Mouse (Mus musculus): ENCODE data around the gene Fbln5. TPM values are rescaled to one million over a fixed set of nuclear protein-coding genes. Genes with fewer than 3 reads are reported as not detected.

The Fbln5 gene
- total and polyA plus RNA-seq, 3 experiments, result 0.22 TPM; not detected in 2

- peaks cover 17% of the 10 kb centered on the region for H3K27me3 ChIP-seq (ENCODE audit: insufficient read depth, low read length)
- no peaks in the 10 kb centered on the region for H3K9me3 ChIP-seq (replicated peaks)
- DNase-seq (ENCODE audit: low spot score), result no peak
- peaks cover 29% of the 10 kb centered on the region for H3K36me3 ChIP-seq (replicated peaks)
- no peak for ATAC-seq (ENCODE audit: extremely low read depth, insufficient number of reproducible peaks, low FRiP score, poor library complexity, severe bottlenecking)
- TF ChIP-seq CTCF (IDR thresholded peaks at IDR 0.05; ENCODE audit: low read depth, low read length) (no peak), TAL1 (conservative IDR thresholded peaks at IDR 0.05; ENCODE audit: low read depth, low read length) (no peak), GATA1 (IDR thresholded peaks at IDR 0.05; ENCODE audit: borderline replicate concordance, low read length) (no peak), GATA2 (IDR thresholded peaks at IDR 0.05; ENCODE audit: borderline replicate concordance, low read depth, low read length) (no peak), POLR2AphosphoS5 (IDR thresholded peaks at IDR 0.05; ENCODE audit: insufficient replicate concordance, low read depth, low read length) (no peak; the same call in 1 of the 2 replicates)
- no peaks in the 10 kb centered on the region for H3K4me1 ChIP-seq (ENCODE audit: insufficient read depth, low read depth, low read length)
- H3K4me3 ChIP-seq (ENCODE audit: low read depth, low read length), result no peak overlapping the region
Measured at GRCm38 (mm10) chr12:101831221-101831620, 12.4 kb upstream of the Fbln5 start.

GRCm38 (mm10) chr12:101823161-101823560 is 4.3 kb upstream of the Fbln5 start:
- Histone ChIP-seq H3K27me3 (ENCODE audit: insufficient read depth, low read length) (peaks cover 33% of the 10 kb centered on the region), H3K4me3 (ENCODE audit: low read depth, low read length) (no peak overlapping the region), H3K36me3 (replicated peaks) (no peaks in the 10 kb centered on the region), H3K4me1 (ENCODE audit: insufficient read depth, low read depth, low read length) (peaks cover 13% of the 10 kb centered on the region), H3K9me3 (replicated peaks) (no peaks in the 10 kb centered on the region)
- DNase-seq (ENCODE audit: low spot score) (no peak), ATAC-seq (ENCODE audit: extremely low read depth, insufficient number of reproducible peaks, low FRiP score, poor library complexity, severe bottlenecking) (no peak)
- TF ChIP-seq GATA1 (IDR thresholded peaks at IDR 0.05; ENCODE audit: borderline replicate concordance, low read length), result no peak

GRCm38 (mm10) chr12:101821596-101821995 is 2.7 kb upstream of the Fbln5 start:
- Histone ChIP-seq H3K9me3 (replicated peaks) (no peaks in the 10 kb centered on the region), H3K27me3 (ENCODE audit: insufficient read depth, low read length) (peaks cover 30% of the 10 kb centered on the region), H3K36me3 (replicated peaks) (no peaks in the 10 kb centered on the region), H3K4me3 (ENCODE audit: low read depth, low read length) (no peak overlapping the region), H3K4me1 (ENCODE audit: insufficient read depth, low read depth, low read length) (peaks cover 15% of the 10 kb centered on the region)
- DNase-seq (ENCODE audit: low spot score) (no peak), ATAC-seq (ENCODE audit: extremely low read depth, insufficient number of reproducible peaks, low FRiP score, poor library complexity, severe bottlenecking) (peak; percentile 55)
- TF ChIP-seq TAL1 (conservative IDR thresholded peaks at IDR 0.05; ENCODE audit: low read depth, low read length) (no peak), GATA2 (IDR thresholded peaks at IDR 0.05; ENCODE audit: borderline replicate concordance, low read depth, low read length) (no peak), POLR2AphosphoS5 (IDR thresholded peaks at IDR 0.05; ENCODE audit: insufficient replicate concordance, low read depth, low read length) (no peak), GATA1 (IDR thresholded peaks at IDR 0.05; ENCODE audit: borderline replicate concordance, low read length) (no peak), CTCF (IDR thresholded peaks at IDR 0.05; ENCODE audit: low read depth, low read length) (no peak)

GRCm38 (mm10) chr12:101819570-101819969 is 715 bp upstream of the Fbln5 start:
- DNase-seq (ENCODE audit: low spot score), result no peak
- peaks cover 15% of the 10 kb centered on the region for H3K4me1 ChIP-seq (ENCODE audit: insufficient read depth, low read depth, low read length)
- H3K27me3 ChIP-seq (ENCODE audit: insufficient read depth, low read length), result peaks cover 35% of the 10 kb centered on the region
- TF ChIP-seq GATA1 (IDR thresholded peaks at IDR 0.05; ENCODE audit: borderline replicate concordance, low read length) (no peak), TAL1 (conservative IDR thresholded peaks at IDR 0.05; ENCODE audit: low read depth, low read length) (no peak), CTCF (IDR thresholded peaks at IDR 0.05; ENCODE audit: low read depth, low read length) (no peak), GATA2 (IDR thresholded peaks at IDR 0.05; ENCODE audit: borderline replicate concordance, low read depth, low read length) (no peak)
- no peak for ATAC-seq (ENCODE audit: extremely low read depth, insufficient number of reproducible peaks, low FRiP score, poor library complexity, severe bottlenecking)
- no peaks in the 10 kb centered on the region for H3K9me3 ChIP-seq (replicated peaks)
- no peak overlapping the region for H3K4me3 ChIP-seq (ENCODE audit: low read depth, low read length)
- no peaks in the 10 kb centered on the region for H3K36me3 ChIP-seq (replicated peaks)

GRCm38 (mm10) chr12:101818246-101818607 is 628 bp downstream of the Fbln5 start:
- H3K36me3 ChIP-seq (replicated peaks), result no peaks in the 10 kb centered on the region
- H3K4me1 ChIP-seq (ENCODE audit: insufficient read depth, low read depth, low read length), result peaks cover 15% of the 10 kb centered on the region
- DNase-seq (ENCODE audit: low spot score) (no peak), ATAC-seq (ENCODE audit: extremely low read depth, insufficient number of reproducible peaks, low FRiP score, poor library complexity, severe bottlenecking) (no peak)
- H3K9me3 ChIP-seq (replicated peaks), result no peaks in the 10 kb centered on the region
- H3K4me3 ChIP-seq (ENCODE audit: low read depth, low read length), result no peak overlapping the region
- TF ChIP-seq POLR2AphosphoS5 (IDR thresholded peaks at IDR 0.05; ENCODE audit: insufficient replicate concordance, low read depth, low read length) (no peak), GATA1 (IDR thresholded peaks at IDR 0.05; ENCODE audit: borderline replicate concordance, low read length) (no peak), TAL1 (conservative IDR thresholded peaks at IDR 0.05; ENCODE audit: low read depth, low read length) (no peak), CTCF (IDR thresholded peaks at IDR 0.05; ENCODE audit: low read depth, low read length) (no peak)
- H3K27me3 ChIP-seq (ENCODE audit: insufficient read depth, low read length), result peaks cover 32% of the 10 kb centered on the region

GRCm38 (mm10) chr12:101816810-101817209 is 2.0 kb downstream of the Fbln5 start:
- DNase-seq (ENCODE audit: low spot score) (peak; percentile 22), ATAC-seq (ENCODE audit: extremely low read depth, insufficient number of reproducible peaks, low FRiP score, poor library complexity, severe bottlenecking) (no peak)
- Histone ChIP-seq H3K36me3 (replicated peaks) (no peaks in the 10 kb centered on the region), H3K27me3 (ENCODE audit: insufficient read depth, low read length) (peaks cover 34% of the 10 kb centered on the region), H3K4me3 (ENCODE audit: low read depth, low read length) (no peak overlapping the region), H3K9me3 (replicated peaks) (no peaks in the 10 kb centered on the region), H3K4me1 (ENCODE audit: insufficient read depth, low read depth, low read length) (peaks cover 11% of the 10 kb centered on the region)
- TF ChIP-seq GATA1 (IDR thresholded peaks at IDR 0.05; ENCODE audit: borderline replicate concordance, low read length) (no peak), TAL1 (conservative IDR thresholded peaks at IDR 0.05; ENCODE audit: low read depth, low read length) (no peak), POLR2AphosphoS5 (IDR thresholded peaks at IDR 0.05; ENCODE audit: insufficient replicate concordance, low read depth, low read length) (no peak), CTCF (IDR thresholded peaks at IDR 0.05; ENCODE audit: low read depth, low read length) (no peak), GATA2 (IDR thresholded peaks at IDR 0.05; ENCODE audit: borderline replicate concordance, low read depth, low read length) (no peak)

GRCm38 (mm10) chr12:101815796-101816195 is 3.1 kb downstream of the Fbln5 start:
- Histone ChIP-seq H3K4me1 (ENCODE audit: insufficient read depth, low read depth, low read length) (peaks cover 3% of the 10 kb centered on the region), H3K27me3 (ENCODE audit: insufficient read depth, low read length) (peaks cover 33% of the 10 kb centered on the region), H3K36me3 (replicated peaks) (no peaks in the 10 kb centered on the region), H3K9me3 (replicated peaks) (no peaks in the 10 kb centered on the region), H3K4me3 (ENCODE audit: low read depth, low read length) (no peak overlapping the region)
- DNase-seq (ENCODE audit: low spot score) (no peak), ATAC-seq (ENCODE audit: extremely low read depth, insufficient number of reproducible peaks, low FRiP score, poor library complexity, severe bottlenecking) (no peak)
- TF ChIP-seq TAL1 (conservative IDR thresholded peaks at IDR 0.05; ENCODE audit: low read depth, low read length), result no peak
- TF ChIP-seq GATA1 (IDR thresholded peaks at IDR 0.05; ENCODE audit: borderline replicate concordance, low read length), result no peak
- no peak for TF ChIP-seq CTCF (IDR thresholded peaks at IDR 0.05; ENCODE audit: low read depth, low read length)
- TF ChIP-seq GATA2 (IDR thresholded peaks at IDR 0.05; ENCODE audit: borderline replicate concordance, low read depth, low read length), result no peak
- TF ChIP-seq POLR2AphosphoS5 (IDR thresholded peaks at IDR 0.05; ENCODE audit: insufficient replicate concordance, low read depth, low read length), result no peak
